Mouse (Mus musculus) erythroblast, embryonic 14.5 days (primary cell): Measurements from ENCODE around the gene Nob1.

Source experiments
- GATA1 ChIP-seq: IDR thresholded peaks from 2 replicates; pipeline ENCODE4 v1.6.1; 2012; ENCODE audit warnings: low read length, inconsistent platforms, mixed read lengths
- TAL1 ChIP-seq: IDR thresholded peaks from 3 replicates; pipeline ENCODE4 v1.6.1; 2012; ENCODE audit warnings: low read length, inconsistent platforms, mixed read lengths

- TF ChIP-seq GATA1 (no peak), TAL1 (no peak)
Observed at GRCm38 (mm10) chr8:107449655-107450054, 24.8 kb upstream of the Nob1 start.
